Mouse (Mus musculus) embryonic facial prominence, embryonic 15.5 days (tissue): Measurements from ENCODE around the gene Slc22a3. TPM values are rescaled to one million over a fixed set of nuclear protein-coding genes. Genes with fewer than 3 reads are reported as not detected.

Source experiments
- ATAC-seq: fragments of 200-750 bp; cut with Nextera tagmentation; 2 replicates; pipeline ENCODE4 v1.8.0; 2017; ENCODE audit warnings: low read depth, moderate TSS enrichment; ENCODE audit not compliant: insufficient number of reproducible peaks, low FRiP score, low TSS enrichment
- H3K27ac ChIP-seq: fragments of 300-500 bp; sonication (generic); replicated peaks from 2 replicates; pipeline ENCODE4 v1.5.1; 2015; ENCODE audit warnings: mild to moderate bottlenecking, inconsistent platforms
- H3K27me3 ChIP-seq: fragments of 300-500 bp; sonication (generic); 2 replicates; pipeline ENCODE4 v1.6.1; 2015; ENCODE audit warnings: inconsistent platforms
- H3K36me3 ChIP-seq: fragments of 300-500 bp; sonication (generic); 2 replicates; pipeline ENCODE4 v1.6.1; 2015; ENCODE audit warnings: mild to moderate bottlenecking, inconsistent platforms
- H3K4me1 ChIP-seq: fragments of 300-500 bp; sonication (generic); 2 replicates; pipeline ENCODE4 v1.6.1; 2015; ENCODE audit warnings: inconsistent platforms
- H3K4me2 ChIP-seq: fragments of 300-500 bp; sonication (generic); replicated peaks from 2 replicates; pipeline ENCODE4 v1.6.1; 2015; ENCODE audit warnings: mild to moderate bottlenecking, inconsistent platforms
- H3K4me3 ChIP-seq: fragments of 300-500 bp; sonication (generic); replicated peaks from 2 replicates; pipeline ENCODE4 v1.5.1; 2015; ENCODE audit warnings: mild to moderate bottlenecking, inconsistent platforms
- H3K9ac ChIP-seq: fragments of 300-500 bp; sonication (generic); 2 replicates; pipeline ENCODE4 v1.6.1; 2015; ENCODE audit warnings: inconsistent platforms
- H3K9me3 ChIP-seq: fragments of 300-500 bp; sonication (generic); replicated peaks from 2 replicates; pipeline ENCODE4 v1.6.1; 2016; ENCODE audit warnings: inconsistent platforms
- WGBS: fragments of 180-500 bp; shearing (Covaris S2); methylation state at CpG from one replicate; pipeline ENCODE4 v1.1.7; 2015; 5-methylcytosine and 5-hydroxymethylcytosine counted together
- polyA plus RNA-seq: library from polyadenylated mRNA; unstranded; fragments of >200 nt; fragmentation: Nextera tagmentation; extraction: Ambion mirVana; gene quantifications from 2 replicates; pipeline ENCODE4 v1.2.1, GENCODE M21; 2015

Gene Slc22a3
- polyA plus RNA-seq, 1 experiment from 2014 or later = 1.1 TPM

GRCm38 (mm10) chr17:12506903-12507563 lies 471 bp downstream of the Slc22a3 start:
- 2% methylated on average over 62 of the region's 65 CpGs for WGBS
- Histone ChIP-seq H3K9ac (no peak overlapping the region; the same call in 1 of the 2 replicates), H3K9me3 (no peaks in the 10 kb centered on the region), H3K4me2 (peak overlapping the region; percentile 58), H3K36me3 (no peaks in the 10 kb centered on the region), H3K4me3 (peak overlapping the region; percentile 37), H3K27me3 (peaks cover 58% of the 10 kb centered on the region), H3K27ac (no peak overlapping the region), H3K4me1 (peaks cover 9% of the 10 kb centered on the region)
- ATAC-seq = no peak

- ATAC-seq = no peak
- no peak overlapping the region for H3K9ac ChIP-seq
- H3K4me3 ChIP-seq = no peak overlapping the region
- H3K27ac ChIP-seq = no peak overlapping the region
- peaks cover 9% of the 10 kb centered on the region for H3K4me1 ChIP-seq
- H3K27me3 ChIP-seq = peaks cover 58% of the 10 kb centered on the region
- H3K4me2 ChIP-seq = no peak overlapping the region
- H3K9me3 ChIP-seq = no peaks in the 10 kb centered on the region
- WGBS = 78% methylated on average over 6 of the region's 6 CpGs
- no peaks in the 10 kb centered on the region for H3K36me3 ChIP-seq
These were observed 1.8 kb downstream of the Slc22a3 start for GRCm38 (mm10) chr17:12505708-12506107.

DNA sequence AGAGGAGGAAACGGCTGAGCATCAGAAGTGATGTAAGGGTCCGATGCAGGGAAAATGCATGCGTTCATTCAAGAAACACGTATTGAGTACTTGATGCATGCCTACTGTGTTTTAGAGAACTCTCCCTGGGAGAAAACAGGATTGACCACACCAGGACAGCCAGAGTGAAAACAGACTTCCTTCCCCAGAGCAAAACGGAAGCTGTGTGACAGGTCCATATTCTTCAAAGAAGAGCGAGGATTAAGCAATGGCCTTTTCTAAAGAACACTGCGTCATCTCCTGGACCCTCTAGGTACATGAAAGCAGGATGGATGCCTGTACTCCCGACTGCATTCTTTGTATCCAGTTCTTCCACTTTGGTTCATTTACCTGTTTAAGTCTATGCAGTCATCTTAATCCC lies 8.1 kb downstream of the Slc22a3 start:
- Histone ChIP-seq H3K4me2 (no peak overlapping the region), H3K9ac (no peak overlapping the region), H3K27ac (no peak overlapping the region), H3K9me3 (no peaks in the 10 kb centered on the region), H3K36me3 (no peaks in the 10 kb centered on the region), H3K27me3 (peaks cover 12% of the 10 kb centered on the region), H3K4me3 (no peak overlapping the region), H3K4me1 (no peaks in the 10 kb centered on the region)
- WGBS = 83% methylated on average over 8 of the region's 8 CpGs
- ATAC-seq = no peak

- no peak for ATAC-seq
These were observed 11.9 kb downstream of the Slc22a3 start for GRCm38 (mm10) chr17:12495558-12495957.

DNA sequence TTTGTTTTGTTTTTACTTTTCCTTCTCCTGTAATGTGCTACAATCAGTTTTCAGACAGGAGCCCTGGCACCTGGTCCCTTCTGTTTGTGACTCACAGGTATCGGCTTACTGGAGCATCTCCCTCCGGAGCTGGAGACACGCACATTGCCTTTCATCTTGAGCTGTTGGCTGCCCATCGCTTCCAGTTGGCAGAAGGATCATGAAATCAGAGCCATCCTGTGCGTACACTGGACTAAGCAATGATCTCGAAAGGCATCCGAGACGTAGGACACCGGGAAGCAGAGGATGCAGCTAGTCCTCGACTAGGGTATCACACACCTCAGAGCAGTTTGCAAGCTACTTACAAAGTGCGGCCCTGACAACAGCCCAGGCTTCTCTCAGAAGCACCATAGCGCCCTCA lies 15.9 kb downstream of the Slc22a3 start:
- H3K9ac ChIP-seq = no peak overlapping the region
- no peaks in the 10 kb centered on the region; the same call in 1 of the 2 replicates for H3K27me3 ChIP-seq
- no peak overlapping the region for H3K4me2 ChIP-seq
- WGBS = 68% methylated on average over 12 of the region's 12 CpGs
- no peak overlapping the region for H3K27ac ChIP-seq
- H3K36me3 ChIP-seq = no peaks in the 10 kb centered on the region
- H3K4me1 ChIP-seq = no peaks in the 10 kb centered on the region
- no peak for ATAC-seq
- H3K9me3 ChIP-seq = no peaks in the 10 kb centered on the region
- no peak overlapping the region for H3K4me3 ChIP-seq

More at GRCm38 (mm10) chr17:12495558-12495957, 11.9 kb downstream of the Slc22a3 start:
- no peaks in the 10 kb centered on the region for H3K36me3 ChIP-seq
- no peak overlapping the region for H3K9ac ChIP-seq
- H3K4me3 ChIP-seq = no peak overlapping the region
- no peaks in the 10 kb centered on the region for H3K9me3 ChIP-seq
- no peak overlapping the region for H3K27ac ChIP-seq
- 43% methylated on average over 3 of the region's 3 CpGs for WGBS
- H3K4me2 ChIP-seq = no peak overlapping the region
- no peaks in the 10 kb centered on the region for H3K27me3 ChIP-seq
- H3K4me1 ChIP-seq = no peaks in the 10 kb centered on the region

DNA sequence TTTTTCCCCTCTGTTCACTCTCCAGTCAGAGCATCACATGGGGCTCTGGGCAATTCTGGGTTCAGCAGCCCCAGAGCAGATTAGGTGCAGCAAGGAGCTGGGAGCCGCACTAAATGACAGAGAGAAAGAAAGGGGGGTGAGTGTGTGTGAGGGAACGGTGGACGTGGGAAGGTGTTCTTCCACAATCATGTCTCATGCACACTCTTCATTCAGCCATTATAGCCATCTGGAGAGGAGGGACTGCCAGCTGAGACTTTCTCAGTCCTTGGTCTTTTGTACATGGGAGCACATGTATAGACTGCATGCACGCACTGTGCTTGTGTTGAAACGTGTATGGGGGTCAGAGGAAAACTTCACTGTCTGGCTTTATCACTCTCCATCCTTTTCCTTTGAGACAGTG lies 17.6 kb downstream of the Slc22a3 start:
- no peak overlapping the region for H3K4me3 ChIP-seq
- no peaks in the 10 kb centered on the region for H3K36me3 ChIP-seq
- no peak overlapping the region for H3K9ac ChIP-seq
- WGBS = 82% methylated on average over 5 of the region's 5 CpGs
- ATAC-seq = no peak
- H3K4me2 ChIP-seq = no peak overlapping the region
- no peaks in the 10 kb centered on the region; the same call in 1 of the 2 replicates for H3K27me3 ChIP-seq
- H3K27ac ChIP-seq = no peak overlapping the region
- no peaks in the 10 kb centered on the region for H3K4me1 ChIP-seq
- no peaks in the 10 kb centered on the region for H3K9me3 ChIP-seq

GRCm38 (mm10) chr17:12485657-12486056 lies 21.8 kb downstream of the Slc22a3 start:
- no peak overlapping the region for H3K9ac ChIP-seq
- no peak overlapping the region for H3K4me2 ChIP-seq
- no peaks in the 10 kb centered on the region for H3K9me3 ChIP-seq
- 88% methylated on average over 3 of the region's 3 CpGs for WGBS
- no peaks in the 10 kb centered on the region; the same call in 1 of the 2 replicates for H3K27me3 ChIP-seq
- H3K27ac ChIP-seq = no peak overlapping the region
- no peaks in the 10 kb centered on the region for H3K36me3 ChIP-seq
- ATAC-seq = no peak
- no peaks in the 10 kb centered on the region for H3K4me1 ChIP-seq
- no peak overlapping the region for H3K4me3 ChIP-seq

DNA sequence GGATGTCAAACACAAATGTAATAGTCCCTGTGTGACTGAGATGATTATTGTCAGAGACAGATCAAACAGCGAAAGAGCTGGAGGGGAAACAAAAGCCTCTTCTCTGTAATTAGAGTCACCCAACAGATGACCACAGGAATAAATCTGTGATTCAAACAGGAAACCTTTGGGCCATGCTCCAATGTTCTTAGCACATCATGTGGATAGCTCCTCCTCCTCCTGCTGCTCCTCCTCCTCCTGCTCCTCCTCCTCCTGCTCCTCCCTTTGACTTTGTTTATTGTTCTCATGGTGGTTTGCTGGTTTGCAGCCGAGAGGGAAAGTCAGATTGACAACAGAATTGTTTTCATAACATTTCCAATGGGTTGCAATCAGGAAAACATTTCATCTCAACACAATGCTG lies 28.1 kb downstream of the Slc22a3 start:
- Histone ChIP-seq H3K4me2 (no peak overlapping the region), H3K4me1 (no peaks in the 10 kb centered on the region), H3K9ac (no peak overlapping the region), H3K27me3 (no peaks in the 10 kb centered on the region), H3K9me3 (no peaks in the 10 kb centered on the region), H3K27ac (no peak overlapping the region), H3K36me3 (no peaks in the 10 kb centered on the region), H3K4me3 (no peak overlapping the region)
- 26% methylated on average over 2 of the region's 2 CpGs for WGBS
- no peak for ATAC-seq

DNA sequence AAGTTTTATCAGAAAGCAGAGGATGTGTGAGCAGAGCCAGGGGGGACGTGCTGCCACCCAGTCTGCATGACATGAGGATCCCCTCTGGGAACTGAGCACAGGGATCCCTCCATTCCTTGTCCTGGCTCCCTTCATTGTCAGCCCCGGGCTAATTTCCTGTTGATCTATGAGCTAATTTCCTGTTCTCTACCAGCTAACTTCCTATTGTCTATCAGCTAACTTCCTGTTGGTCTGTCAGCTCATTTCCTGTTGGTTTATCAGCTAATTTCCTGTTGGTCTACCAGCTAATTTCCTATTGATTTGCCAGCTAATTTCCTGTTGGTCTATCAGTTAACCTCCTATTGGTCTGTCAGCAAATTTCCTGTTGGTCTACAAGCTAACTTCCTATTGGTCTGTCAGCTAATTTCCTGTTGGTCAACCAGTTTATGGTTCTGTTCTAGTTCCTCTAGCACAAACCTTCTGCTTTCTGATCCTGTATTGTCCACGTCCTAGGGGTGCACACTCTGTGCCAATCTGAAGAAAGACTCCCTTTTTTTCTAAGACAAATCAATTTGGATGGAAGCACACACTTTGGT lies 32.9 kb downstream of the Slc22a3 start:
- Histone ChIP-seq H3K27ac (no peak overlapping the region), H3K36me3 (no peaks in the 10 kb centered on the region), H3K4me1 (no peaks in the 10 kb centered on the region), H3K4me2 (no peak overlapping the region), H3K4me3 (no peak overlapping the region), H3K9me3 (no peaks in the 10 kb centered on the region), H3K9ac (no peak overlapping the region), H3K27me3 (no peaks in the 10 kb centered on the region)
- WGBS = 72% methylated on average over 3 of the region's 3 CpGs
- ATAC-seq = no peak

DNA sequence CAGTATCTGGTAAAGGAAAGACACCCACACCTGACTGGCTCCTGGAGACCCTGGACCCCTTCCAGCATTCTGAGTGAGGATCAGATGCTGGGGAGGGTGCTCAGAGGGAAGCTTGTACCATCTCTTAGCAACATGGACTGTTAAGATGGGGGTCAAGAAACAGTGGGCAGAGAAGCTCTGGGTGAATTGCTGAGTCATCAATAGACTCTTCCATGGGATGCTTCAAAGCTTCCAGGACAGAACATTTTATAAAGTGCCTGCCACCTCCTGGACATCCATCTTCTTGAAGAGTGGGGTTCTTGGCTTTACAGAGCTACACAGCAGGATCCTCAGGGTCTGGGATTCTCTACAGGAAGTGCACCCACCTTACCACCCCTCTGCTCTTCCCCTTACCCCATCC lies 35.0 kb downstream of the Slc22a3 start:
- Histone ChIP-seq H3K27me3 (no peaks in the 10 kb centered on the region), H3K4me1 (no peaks in the 10 kb centered on the region), H3K4me3 (no peak overlapping the region), H3K27ac (no peak overlapping the region), H3K9ac (no peak overlapping the region), H3K4me2 (no peak overlapping the region), H3K36me3 (no peaks in the 10 kb centered on the region), H3K9me3 (no peaks in the 10 kb centered on the region)
- ATAC-seq = no peak

GRCm38 (mm10) chr17:12468745-12469144 lies 38.8 kb downstream of the Slc22a3 start:
- no peak for ATAC-seq
- Histone ChIP-seq H3K27me3 (no peaks in the 10 kb centered on the region), H3K9me3 (no peaks in the 10 kb centered on the region), H3K27ac (no peak overlapping the region), H3K4me2 (no peak overlapping the region), H3K36me3 (no peaks in the 10 kb centered on the region), H3K4me3 (no peak overlapping the region), H3K4me1 (no peaks in the 10 kb centered on the region), H3K9ac (no peak overlapping the region)
- WGBS = 74% methylated on average over 5 of the region's 5 CpGs

- 72% methylated on average over 3 of the region's 3 CpGs for WGBS
- Histone ChIP-seq H3K4me2 (no peak overlapping the region), H3K4me1 (no peaks in the 10 kb centered on the region), H3K4me3 (no peak overlapping the region), H3K36me3 (no peaks in the 10 kb centered on the region), H3K9ac (no peak overlapping the region), H3K27me3 (no peaks in the 10 kb centered on the region), H3K27ac (no peak overlapping the region), H3K9me3 (no peaks in the 10 kb centered on the region)
- ATAC-seq = no peak; the same call in 1 of the 2 replicates
These were observed 39.9 kb downstream of the Slc22a3 start for GRCm38 (mm10) chr17:12467642-12468041.
